Mouse (Mus musculus) urinary bladder, adult 18-20 months (tissue): ENCODE measurements around the gene Kmt2d.

ENCODE experiments used
- DNase-seq, 2 experiments: peaks; one replicate each; pipeline ENCODE4 v3.0.0; 2022; ENCODE audit warnings: low spot score in 2 of 2, mixed read lengths in 2 of 2

Gene Kmt2d

GRCm38 (mm10) chr15:98802926-98803325 is 68.1 kb downstream of the Kmt2d start:
- no peak for DNase-seq

GRCm38 (mm10) chr15:98799396-98799795 is 71.6 kb downstream of the Kmt2d start:
- DNase-seq: peak in 1 of 2 experiments; percentile 77

GRCm38 (mm10) chr15:98798903-98799302 is 72.1 kb downstream of the Kmt2d start:
- DNase-seq: no peak

DNA sequence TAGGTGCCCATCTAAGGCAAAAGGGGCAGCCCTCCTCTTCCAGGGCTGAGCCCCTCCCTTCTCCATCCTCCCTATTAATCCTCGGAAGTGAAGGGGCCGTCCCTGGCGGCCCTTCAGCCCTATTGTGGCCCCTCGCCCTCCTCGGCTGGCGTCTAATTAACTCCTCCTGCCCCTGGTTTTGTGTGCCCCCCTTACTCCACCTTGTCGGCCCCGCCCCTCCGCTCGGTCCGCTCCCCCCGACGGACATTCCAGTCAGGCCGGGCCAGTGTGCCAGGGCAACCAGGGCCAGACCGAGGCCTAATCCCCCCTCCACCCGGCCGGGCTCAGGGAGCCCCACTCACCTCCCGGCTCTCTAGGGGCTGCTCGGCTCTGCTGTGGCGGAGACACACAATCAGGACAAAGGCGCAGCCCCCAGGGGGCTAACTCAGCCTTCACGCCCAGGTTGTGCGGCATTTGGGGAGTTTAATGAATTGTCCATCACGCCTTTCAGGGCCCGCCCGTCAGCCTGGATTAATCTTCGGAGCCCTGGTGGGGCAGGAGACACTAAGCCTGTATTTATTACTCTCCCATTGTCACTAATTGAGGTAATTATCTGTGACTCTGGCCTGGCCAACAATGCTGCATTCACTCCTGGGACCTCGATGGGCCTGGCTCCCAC is 73.0 kb downstream of the Kmt2d start:
- DNase-seq: no peak

DNA sequence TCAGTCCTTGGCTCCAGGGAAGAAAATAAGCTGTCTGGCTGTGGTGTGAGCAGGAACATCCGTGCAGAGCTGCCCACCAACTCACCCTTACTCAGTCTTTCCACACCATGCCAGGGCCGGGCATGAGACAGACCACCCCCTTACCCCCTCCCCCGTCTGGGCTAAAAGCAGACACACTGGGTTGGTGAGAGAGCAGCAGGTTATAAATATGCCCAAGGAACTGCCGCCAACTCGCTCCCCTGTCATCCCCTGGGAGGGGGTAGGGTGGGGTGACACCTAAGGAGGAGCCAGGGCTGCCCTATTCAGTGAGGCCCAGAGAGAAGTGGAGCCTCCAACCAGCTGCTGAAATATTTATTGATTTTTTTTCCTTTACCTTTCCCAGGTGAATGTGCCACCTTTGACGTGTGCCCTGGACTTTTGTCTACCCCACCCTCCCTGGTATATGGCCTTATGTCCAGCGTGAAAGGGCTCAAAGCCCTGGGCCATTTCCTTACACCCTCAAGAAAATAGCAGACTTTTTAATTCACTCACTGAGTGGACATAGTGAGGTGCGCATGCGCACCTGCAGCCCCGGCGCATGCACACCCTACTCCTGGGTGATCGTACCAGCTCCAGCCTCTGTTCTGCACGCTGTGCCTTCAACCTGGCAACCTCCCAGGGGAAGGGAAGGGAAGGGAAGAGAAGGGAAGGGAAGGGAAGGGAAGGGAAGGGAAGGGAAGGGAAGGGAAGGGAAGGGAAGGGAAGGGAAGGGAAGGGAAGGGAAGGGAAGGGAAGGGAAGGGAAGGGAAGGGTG is 74.0 kb downstream of the Kmt2d start:
- no peak for DNase-seq

GRCm38 (mm10) chr15:98793141-98793698 is 77.8 kb downstream of the Kmt2d start:
- no peak for DNase-seq

- no peak for DNase-seq
Measured at GRCm38 (mm10) chr15:98792233-98793020, 78.6 kb downstream of the Kmt2d start.

DNA sequence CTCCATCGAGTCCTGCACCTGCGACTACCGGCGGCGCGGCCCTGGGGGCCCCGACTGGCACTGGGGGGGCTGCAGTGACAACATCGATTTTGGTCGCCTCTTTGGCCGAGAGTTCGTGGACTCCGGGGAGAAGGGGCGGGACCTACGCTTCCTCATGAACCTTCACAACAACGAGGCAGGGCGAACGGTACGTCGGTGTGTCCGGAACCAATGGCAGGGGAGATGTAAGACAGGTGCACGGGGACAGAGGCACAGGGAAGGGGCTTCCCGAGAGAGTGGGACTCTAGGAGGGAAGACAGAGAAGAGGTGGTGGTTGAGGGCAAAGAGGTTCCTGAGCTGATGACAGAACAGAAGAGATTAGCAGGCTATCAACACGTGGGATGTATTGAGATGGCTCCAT is 79.2 kb downstream of the Kmt2d start:
- DNase-seq: no peak

DNA sequence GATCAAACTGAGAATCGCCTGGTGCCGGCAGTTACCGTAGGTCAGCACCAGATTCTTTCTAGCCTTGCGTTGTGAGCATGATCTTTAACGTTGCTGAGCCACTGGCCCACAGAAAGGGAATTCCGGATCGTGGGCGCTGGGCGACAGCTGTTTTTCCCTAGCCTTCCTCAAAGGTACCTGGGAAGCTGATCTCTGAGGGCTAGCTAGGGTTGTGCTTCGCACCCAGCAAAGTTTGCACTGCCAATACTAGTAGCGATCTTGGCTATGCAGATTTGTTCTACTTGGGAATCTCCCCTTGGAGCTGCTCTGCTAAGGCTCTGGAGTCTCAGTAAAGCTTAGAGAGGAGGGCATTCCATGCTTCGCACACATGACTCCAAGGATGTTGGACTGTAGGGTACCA is 79.8 kb downstream of the Kmt2d start:
- DNase-seq: no peak

DNA sequence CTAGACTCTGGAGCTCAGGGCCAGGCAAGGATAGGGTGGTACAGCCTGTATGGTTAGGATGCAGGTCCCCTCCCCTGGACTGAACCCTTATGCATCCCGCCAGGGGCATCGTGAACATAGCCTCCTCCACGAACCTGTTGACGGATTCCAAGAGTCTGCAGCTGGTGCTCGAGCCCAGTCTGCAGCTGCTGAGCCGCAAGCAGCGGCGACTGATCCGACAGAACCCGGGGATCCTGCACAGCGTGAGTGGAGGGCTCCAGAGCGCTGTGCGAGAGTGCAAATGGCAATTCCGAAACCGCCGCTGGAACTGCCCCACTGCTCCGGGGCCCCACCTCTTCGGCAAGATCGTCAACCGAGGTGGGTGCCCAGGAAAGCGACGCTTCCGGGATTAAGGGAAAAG is 80.2 kb downstream of the Kmt2d start:
- DNase-seq: no peak

DNA sequence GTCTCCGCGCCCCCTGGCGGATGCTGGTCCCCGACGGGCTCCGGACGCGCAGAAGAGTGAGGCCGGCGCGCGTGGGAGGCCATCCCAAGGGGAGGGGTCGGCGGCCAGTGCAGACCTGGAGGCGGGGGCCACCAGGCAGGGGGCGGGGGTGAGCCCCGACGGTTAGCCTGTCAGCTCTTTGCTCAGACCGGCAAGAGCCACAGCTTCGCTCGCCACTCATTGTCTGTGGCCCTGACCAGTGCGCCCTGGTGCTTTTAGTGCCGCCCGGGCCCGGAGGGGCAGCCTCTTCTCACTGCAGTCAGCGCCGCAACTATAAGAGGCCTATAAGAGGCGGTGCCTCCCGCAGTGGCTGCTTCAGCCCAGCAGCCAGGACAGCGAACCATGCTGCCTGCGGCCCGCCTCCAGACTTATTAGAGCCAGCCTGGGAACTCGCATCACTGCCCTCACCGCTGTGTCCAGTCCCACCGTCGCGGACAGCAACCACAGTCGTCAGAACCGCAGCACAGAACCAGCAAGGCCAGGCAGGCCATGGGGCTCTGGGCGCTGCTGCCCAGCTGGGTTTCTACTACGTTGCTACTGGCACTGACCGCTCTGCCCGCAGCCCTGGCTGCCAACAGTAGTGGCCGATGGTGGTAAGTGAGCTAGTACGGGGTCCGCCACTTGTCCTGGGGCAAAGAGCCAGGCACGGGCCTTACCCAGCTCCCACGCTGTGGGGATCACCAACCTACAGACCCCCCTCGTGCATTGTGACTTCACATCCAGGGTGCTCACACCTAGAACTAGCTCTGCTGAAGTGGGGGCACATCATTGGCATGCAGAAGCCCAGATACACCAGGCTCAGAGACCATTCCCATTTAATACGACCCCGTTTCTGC is 81.1 kb downstream of the Kmt2d start, which contains the start of gene Wnt1:
TSS of gene Wnt1 (plus strand) at position 197 of the 875 bp plus-strand sequence.
- DNase-seq: no peak

- no peak for DNase-seq
Measured at GRCm38 (mm10) chr15:98788972-98789660, 81.9 kb downstream of the Kmt2d start.

GRCm38 (mm10) chr15:98787930-98788329 is 83.1 kb downstream of the Kmt2d start:
- DNase-seq: no peak

GRCm38 (mm10) chr15:98785744-98786143 is 85.3 kb downstream of the Kmt2d start:
- DNase-seq: no peak
